Mouse (Mus musculus) embryonic fibroblast, embryonic 13.5 days (primary cell): ENCODE measurements around the gene Ccdc174. TPM values are rescaled to one million over a fixed set of nuclear protein-coding genes. Genes with fewer than 3 reads are reported as not detected.

Experiments used
- H3K27ac ChIP-seq: 2 replicates; pipeline ENCODE4 v1.5.1; 2012; ENCODE audit warnings: low read length, control low read depth, inconsistent platforms; ENCODE audit not compliant: insufficient read depth
- H3K4me1 ChIP-seq: 2 replicates; pipeline ENCODE4 v1.6.1; 2011; ENCODE audit warnings: low read length; ENCODE audit not compliant: control insufficient read depth, insufficient read depth
- H3K4me3 ChIP-seq: 2 replicates; pipeline ENCODE4 v1.5.1; 2011; ENCODE audit warnings: mild to moderate bottlenecking, control low read depth, low read length; ENCODE audit not compliant: insufficient read depth
- CTCF ChIP-seq: IDR thresholded peaks from 2 replicates; pipeline ENCODE4 v1.5.1; 2011; ENCODE audit warnings: mild to moderate bottlenecking, control low read depth, low read length, moderate library complexity, borderline replicate concordance; ENCODE audit not compliant: insufficient read depth
- POLR2A ChIP-seq: IDR thresholded peaks from 2 replicates; pipeline ENCODE4 v1.6.1; 2011; ENCODE audit warnings: low read depth, mild to moderate bottlenecking, control low read depth, low read length, moderate library complexity
- polyA plus RNA-seq: library from polyadenylated mRNA; stranded (reverse); fragments of >200 nt; gene quantifications from 2 replicates; pipeline ENCODE4 v1.2.4, GENCODE M21; 2011; ENCODE audit warnings: low read depth; ENCODE audit not compliant: missing spikeins, insufficient read length

Ccdc174 gene
- polyA plus RNA-seq, 1 experiment: 26.3 TPM

DNA sequence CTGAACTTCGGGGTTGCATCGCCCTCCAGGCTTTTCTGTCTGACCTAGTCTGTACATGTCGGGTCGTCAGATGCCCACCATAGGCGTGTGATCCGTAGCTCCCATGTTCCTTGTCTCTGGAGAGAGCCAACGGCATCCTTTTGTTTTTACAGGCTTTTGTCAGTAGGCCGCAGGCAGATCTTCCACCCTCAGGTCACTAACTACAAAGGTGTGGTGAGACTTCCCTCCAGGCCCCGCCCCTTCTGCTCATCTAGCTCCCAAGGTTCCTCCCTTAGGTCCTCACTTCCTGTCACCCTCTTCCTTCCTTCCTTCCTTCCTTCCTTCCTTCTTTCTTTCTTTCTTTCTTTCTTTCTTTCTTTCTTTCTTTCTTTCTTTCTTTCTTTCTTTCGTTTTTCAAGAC is 36.2 kb downstream of the Ccdc174 start:
- Histone ChIP-seq H3K4me1 (no peaks in the 10 kb centered on the region), H3K27ac (no peak overlapping the region), H3K4me3 (no peak overlapping the region)
- TF ChIP-seq POLR2A (no peak), CTCF (no peak)

DNA sequence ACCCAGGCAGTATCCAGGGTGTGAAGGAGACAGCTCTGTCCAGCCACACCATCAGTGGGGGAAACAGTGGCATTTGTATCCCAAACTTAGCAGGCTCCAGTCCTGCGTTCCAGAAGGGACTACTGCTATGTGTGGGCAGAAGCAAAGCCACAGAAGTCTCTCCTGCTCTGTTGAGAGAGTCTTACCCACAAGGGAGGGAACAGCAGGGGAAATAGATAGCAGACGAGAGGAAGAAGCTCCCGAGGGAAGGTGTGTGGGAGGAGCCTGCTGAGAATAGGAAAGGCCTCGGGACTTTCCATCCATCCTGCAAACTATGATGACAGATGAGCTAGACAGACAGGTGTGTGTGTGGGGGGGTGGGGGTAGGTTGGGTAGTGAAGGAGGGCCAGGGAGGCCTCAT is 39.4 kb downstream of the Ccdc174 start:
- Histone ChIP-seq H3K4me3 (no peak overlapping the region), H3K4me1 (no peaks in the 10 kb centered on the region), H3K27ac (no peak overlapping the region)
- TF ChIP-seq POLR2A (no peak), CTCF (no peak)

DNA sequence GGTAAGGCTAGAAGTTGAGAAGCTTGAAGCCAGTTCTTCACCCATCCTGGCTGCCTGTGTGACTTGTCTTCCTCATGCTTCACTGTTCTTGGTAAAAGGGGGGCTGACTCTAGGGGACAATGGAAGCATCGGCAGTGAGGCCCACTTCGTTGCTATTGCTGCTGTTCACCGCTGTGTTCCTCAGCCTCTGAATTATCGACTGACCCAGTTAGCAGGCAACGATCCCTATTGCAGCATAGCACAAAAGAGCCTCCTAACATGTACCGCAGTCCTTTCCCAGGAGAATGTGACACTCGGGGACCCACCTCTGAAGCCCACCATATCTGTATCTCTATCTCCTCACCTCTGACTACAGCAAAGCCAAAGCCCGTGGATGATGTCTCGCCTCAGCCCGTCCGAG is 39.9 kb downstream of the Ccdc174 start:
- no peak overlapping the region for H3K27ac ChIP-seq
- no peak for TF ChIP-seq CTCF
- TF ChIP-seq POLR2A: no peak
- no peak overlapping the region for H3K4me3 ChIP-seq
- no peaks in the 10 kb centered on the region for H3K4me1 ChIP-seq

DNA sequence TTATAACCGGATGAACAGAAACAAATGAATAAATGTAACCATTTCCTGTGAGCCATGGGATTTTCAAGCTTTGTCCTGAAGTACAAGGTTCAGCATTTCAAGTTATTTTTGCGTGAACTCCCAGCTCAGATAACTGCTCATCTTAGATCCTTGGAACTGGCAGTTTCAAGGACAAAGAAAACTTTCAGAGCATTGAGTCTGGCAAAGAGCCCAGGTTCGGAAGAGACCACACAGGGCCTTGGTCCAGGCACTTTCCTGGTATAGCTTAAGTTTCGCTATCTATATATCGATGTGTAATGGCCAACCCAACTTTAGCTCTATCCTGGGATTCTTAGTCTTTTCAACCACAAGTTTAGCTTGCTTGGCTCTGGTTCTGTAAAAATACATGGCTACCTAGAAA is 53.4 kb downstream of the Ccdc174 start:
- H3K27ac ChIP-seq: no peak overlapping the region
- TF ChIP-seq CTCF (no peak), POLR2A (no peak)

DNA sequence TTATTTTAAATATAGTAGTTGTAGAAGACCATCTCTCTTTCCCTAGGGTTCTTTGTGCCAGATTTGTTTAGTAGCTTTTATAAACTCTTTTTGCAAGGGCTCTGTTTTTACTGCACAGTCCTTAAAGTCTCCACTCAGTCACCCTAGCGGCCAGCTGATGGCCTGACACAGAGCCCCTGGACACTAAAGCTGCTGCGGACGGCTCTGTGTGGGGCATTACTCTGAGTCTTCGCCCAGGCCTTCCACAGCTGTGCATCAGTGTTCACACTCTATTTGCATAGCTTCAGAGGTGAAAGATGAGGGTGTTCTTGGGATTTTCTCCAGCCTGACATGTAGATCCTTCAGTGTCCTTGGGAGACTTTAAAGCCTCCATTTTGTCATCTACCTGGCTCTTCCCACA is 60.6 kb downstream of the Ccdc174 start:
- Histone ChIP-seq H3K27ac (no peak overlapping the region), H3K4me3 (no peak overlapping the region), H3K4me1 (no peaks in the 10 kb centered on the region)
- no peak for TF ChIP-seq CTCF
- TF ChIP-seq POLR2A: no peak

More for the DNA sequence above, 53.4 kb downstream of the Ccdc174 start:
- Histone ChIP-seq H3K4me3 (no peak overlapping the region), H3K4me1 (no peaks in the 10 kb centered on the region)

DNA sequence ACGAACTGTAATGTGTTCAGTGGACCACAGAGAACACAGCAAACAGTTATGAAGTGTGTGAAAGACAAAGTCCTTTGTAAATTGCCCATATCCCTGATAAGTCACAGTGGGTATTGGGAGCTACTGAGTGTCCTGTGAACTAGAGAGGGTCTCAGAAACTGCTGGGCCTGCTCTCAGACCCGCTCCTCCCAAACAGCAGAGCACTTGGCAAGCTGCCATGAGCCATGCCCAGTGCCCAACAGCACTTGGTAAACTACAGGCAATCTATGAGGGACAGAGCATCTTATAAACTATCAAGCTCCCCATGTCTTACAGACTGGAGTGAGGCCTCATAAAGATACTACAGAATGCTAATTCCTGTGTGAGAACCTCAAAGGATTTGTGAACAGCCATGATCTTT is 70.6 kb downstream of the Ccdc174 start:
- TF ChIP-seq POLR2A: no peak
- no peak for TF ChIP-seq CTCF
- Histone ChIP-seq H3K27ac (no peak overlapping the region), H3K4me1 (no peaks in the 10 kb centered on the region), H3K4me3 (no peak overlapping the region)

Other genes starting within 250 kb of the Ccdc174 start
- 79.8 and 108 TPM in 2 replicates for gene Slc6a6, start 194.0 kb upstream of the Ccdc174 start, polyA plus RNA-seq
- not detected in 2 replicates for gene Grip2, start 50.8 kb upstream of the Ccdc174 start, polyA plus RNA-seq
- gene 4930590J08Rik, start 24.8 kb downstream of the Ccdc174 start, polyA plus RNA-seq: 0.81 and 1.2 TPM in 2 replicates
- 0.40 and 0.43 TPM in 2 replicates for gene Fgd5, start 100.8 kb downstream of the Ccdc174 start, polyA plus RNA-seq
- 34.5 and 45.1 TPM in 2 replicates for gene Nr2c2, start 213.3 kb downstream of the Ccdc174 start, polyA plus RNA-seq